Mouse (Mus musculus) CD8-positive naive resting alpha-beta T cell, adult 2 months (primary cell): ENCODE data around the gene Ssxb10.
"Not testable (repeated sequence)": the region's sequence is repeated elsewhere in the genome, so short reads cannot be mapped to it uniquely, and the experiment has no call there.

Source experiments
- DNase-seq, 2 experiments: peaks; one replicate each; pipeline ENCODE4 v3.0.0; 2022; ENCODE audit warnings: low read depth in 2 of 2, low spot score in 2 of 2

The Ssxb10 gene

GRCm38 (mm10) chrX:8327124-8327523 is at the start of gene Ssxb10:
Gene Ssxb10 (plus strand): TSS chrX:8327424.
- DNase-seq = no peak

GRCm38 (mm10) chrX:8288621-8289020 is 38.6 kb upstream of the Ssxb10 start:
- DNase-seq = no peak

- DNase-seq = no peak
Measured at GRCm38 (mm10) chrX:8309302-8309701, 17.9 kb upstream of the Ssxb10 start.

GRCm38 (mm10) chrX:8314905-8315304 is 12.3 kb upstream of the Ssxb10 start:
- peak; percentile 25 to 51 for DNase-seq

- DNase-seq = not testable (repeated sequence)
Measured at GRCm38 (mm10) chrX:8366678-8367077, 39.5 kb downstream of the Ssxb10 start, which contains the start of gene Ssxb9. Gene Ssxb9 (plus strand): TSS chrX:8366978.
